Mouse (Mus musculus) midbrain, embryonic 10.5 days (tissue): ENCODE measurements around the gene Igfals. TPM values are rescaled to one million over a fixed set of nuclear protein-coding genes. Genes with fewer than 3 reads are reported as not detected.

Experiments used
- DNase-seq: peaks from one replicate; pipeline ENCODE4 v3.0.0-alpha.2; 2017; ENCODE audit warnings: low spot score
- H3K27ac ChIP-seq: fragments of 300-500 bp; sonication (generic); replicated peaks from 2 replicates; pipeline ENCODE4 v1.5.1; 2016; ENCODE audit warnings: mild to moderate bottlenecking
- H3K27me3 ChIP-seq: fragments of 300-500 bp; sonication (generic); 2 replicates; pipeline ENCODE4 v1.6.1; 2016; ENCODE audit warnings: low read depth, mild to moderate bottlenecking; ENCODE audit not compliant: poor library complexity, severe bottlenecking
- H3K36me3 ChIP-seq: fragments of 300-500 bp; sonication (generic); 2 replicates; pipeline ENCODE4 v1.6.1; 2016; ENCODE audit warnings: mild to moderate bottlenecking, moderate library complexity
- H3K4me1 ChIP-seq: fragments of 300-500 bp; sonication (generic); 2 replicates; pipeline ENCODE4 v1.6.1; 2016
- H3K4me3 ChIP-seq: fragments of 300-500 bp; sonication (generic); 2 replicates; pipeline ENCODE4 v1.5.1; 2016; ENCODE audit warnings: mild to moderate bottlenecking, moderate library complexity
- H3K9me3 ChIP-seq: fragments of 300-500 bp; sonication (generic); replicated peaks from 2 replicates; pipeline ENCODE4 v1.6.1; 2016; ENCODE audit warnings: mild to moderate bottlenecking
- WGBS: fragments of 180-500 bp; shearing (Covaris S2); methylation state at CpG from one replicate; pipeline ENCODE4 v1.1.7; 2016; 5-methylcytosine and 5-hydroxymethylcytosine counted together
- polyA plus RNA-seq: library from polyadenylated mRNA; unstranded; fragments of >200 nt; fragmentation: Nextera tagmentation; extraction: Ambion mirVana; gene quantifications from 2 replicates; pipeline ENCODE4 v1.2.1, GENCODE M21; 2016

Igfals gene
- polyA plus RNA-seq, 1 experiment from 2014 or later: 0.31 TPM

DNA sequence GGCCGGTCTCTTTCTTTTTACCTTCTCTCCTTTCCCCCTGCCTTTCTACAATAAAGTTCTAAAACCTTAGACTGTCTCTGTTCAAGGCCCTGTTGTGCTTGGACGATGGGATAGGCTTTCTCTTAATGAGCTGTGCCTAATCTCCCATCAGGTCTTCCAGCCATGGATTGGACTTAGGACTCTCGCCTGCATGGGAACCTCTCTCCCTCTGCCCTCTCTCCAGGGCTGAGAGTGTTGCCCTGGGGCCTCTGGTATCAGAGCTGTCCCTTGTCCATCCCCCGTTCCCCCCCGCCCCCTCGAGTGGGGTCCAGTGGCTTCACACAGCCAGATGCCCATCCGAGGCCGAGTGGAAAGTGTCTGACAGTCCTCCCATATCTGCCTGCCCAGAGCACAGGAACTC is 9.2 kb downstream of the Igfals start:
- 78% methylated on average over 8 of the region's 8 CpGs for WGBS
- H3K4me3 ChIP-seq: no peak overlapping the region
- H3K36me3 ChIP-seq: no peaks in the 10 kb centered on the region
- H3K27me3 ChIP-seq: no peaks in the 10 kb centered on the region
- H3K9me3 ChIP-seq: no peaks in the 10 kb centered on the region
- no peak overlapping the region for H3K27ac ChIP-seq
- no peak for DNase-seq
- peaks cover 12% of the 10 kb centered on the region for H3K4me1 ChIP-seq

DNA sequence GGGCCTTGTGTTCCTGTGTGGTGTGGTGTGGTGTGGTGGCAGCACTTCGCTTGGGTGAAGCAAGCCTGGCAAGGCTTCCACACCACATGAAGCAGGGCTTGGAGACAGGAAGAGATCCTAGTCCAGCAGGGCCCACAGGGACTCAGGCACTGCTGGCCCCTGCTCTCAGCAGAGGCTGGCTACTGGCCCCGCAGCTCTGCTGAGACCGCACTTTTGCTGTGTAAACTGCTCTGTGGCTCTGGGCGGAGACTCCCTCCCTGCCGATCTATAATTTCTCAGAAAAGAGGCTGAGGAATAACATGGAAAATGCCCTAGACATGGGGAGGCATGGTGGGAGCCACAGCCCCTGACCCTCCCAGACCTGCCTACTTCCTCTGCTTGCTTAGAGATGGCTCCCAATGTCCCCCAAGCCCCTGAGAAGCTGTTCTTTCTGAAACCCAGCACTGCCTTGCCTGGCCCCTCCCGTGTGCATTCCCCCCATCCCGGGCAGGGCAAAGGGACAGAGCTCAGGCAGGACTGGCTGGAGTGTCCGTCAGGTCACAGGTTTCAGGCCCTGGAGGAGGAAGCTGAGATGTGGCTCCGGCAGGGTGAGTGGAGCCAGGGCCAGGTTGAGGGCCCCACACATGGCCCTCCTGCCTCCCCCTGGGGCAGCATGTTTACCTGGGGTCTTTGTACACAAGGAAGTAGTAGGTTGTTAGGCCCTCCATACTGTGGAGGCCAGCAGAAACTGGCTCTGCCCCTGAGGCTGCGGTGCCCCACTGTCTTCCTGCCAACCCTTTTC is 11.7 kb downstream of the Igfals start:
- H3K9me3 ChIP-seq: no peaks in the 10 kb centered on the region
- 0 out of 2 replicates have a peak overlapping the region, but pooled peaks have one; percentile 52 for H3K27ac ChIP-seq
- no peaks in the 10 kb centered on the region for H3K27me3 ChIP-seq
- no peak overlapping the region for H3K4me3 ChIP-seq
- peaks cover 6% of the 10 kb centered on the region for H3K36me3 ChIP-seq
- 66% methylated on average over 10 of the region's 10 CpGs for WGBS
- no peak for DNase-seq
- H3K4me1 ChIP-seq: peaks cover 12% of the 10 kb centered on the region

GRCm38 (mm10) chr17:24878117-24878397 is 12.3 kb downstream of the Igfals start:
- 51% methylated on average over 5 of the region's 5 CpGs for WGBS
- no peaks in the 10 kb centered on the region for H3K9me3 ChIP-seq
- peak overlapping the region; percentile 52; the same call in 1 of the 2 replicates for H3K27ac ChIP-seq
- H3K27me3 ChIP-seq: no peaks in the 10 kb centered on the region
- DNase-seq: no peak
- H3K36me3 ChIP-seq: peaks cover 12% of the 10 kb centered on the region
- H3K4me3 ChIP-seq: no peak overlapping the region
- peaks cover 12% of the 10 kb centered on the region for H3K4me1 ChIP-seq

- 76% methylated on average over 8 of the region's 8 CpGs for WGBS
- H3K4me3 ChIP-seq: no peak overlapping the region
- H3K4me1 ChIP-seq: peaks cover 12% of the 10 kb centered on the region
- no peaks in the 10 kb centered on the region for H3K9me3 ChIP-seq
- peaks cover 16% of the 10 kb centered on the region for H3K36me3 ChIP-seq
- H3K27ac ChIP-seq: peak overlapping the region; percentile 52; the same call in 1 of the 2 replicates
- no peak for DNase-seq
- H3K27me3 ChIP-seq: no peaks in the 10 kb centered on the region
Observed at GRCm38 (mm10) chr17:24878531-24878930, 12.7 kb downstream of the Igfals start.

DNA sequence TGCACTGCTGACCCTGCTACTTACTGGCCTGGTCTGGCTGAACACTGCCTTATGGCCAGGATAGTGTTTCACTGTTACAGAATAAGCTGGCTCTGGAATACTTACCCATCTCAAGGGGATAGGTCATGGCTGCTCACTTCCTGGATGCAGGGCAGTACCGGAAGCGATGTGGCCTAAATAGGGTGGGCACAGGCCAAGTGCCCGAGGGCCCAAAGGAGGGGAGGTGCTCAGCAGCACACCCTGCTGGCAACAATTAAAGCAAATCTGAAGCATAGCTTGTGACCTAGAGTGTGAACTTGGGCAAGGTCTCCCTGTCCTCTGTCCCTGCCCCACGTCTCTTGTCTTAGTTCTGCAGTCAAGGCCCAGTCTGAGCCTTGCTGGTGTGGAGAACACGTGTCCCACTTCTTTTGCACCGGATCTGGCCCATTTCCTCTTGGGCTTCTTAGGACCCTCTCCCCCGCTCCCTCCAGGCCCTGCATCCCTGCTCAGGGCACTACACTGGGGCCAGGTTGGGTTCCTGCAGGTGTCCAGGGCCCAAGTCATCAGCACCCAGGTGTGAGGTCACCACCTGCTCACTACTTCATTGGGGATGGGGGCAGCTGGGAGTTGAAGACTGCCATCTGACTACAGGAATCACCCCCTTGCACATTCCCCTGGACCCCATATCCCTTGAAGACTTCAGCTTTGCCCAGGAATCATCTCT is 16.1 kb downstream of the Igfals start:
- Histone ChIP-seq H3K9me3 (no peaks in the 10 kb centered on the region), H3K27me3 (no peaks in the 10 kb centered on the region), H3K36me3 (peaks cover 28% of the 10 kb centered on the region), H3K4me1 (peaks cover 22% of the 10 kb centered on the region), H3K27ac (0 out of 2 replicates have a peak overlapping the region, but pooled peaks have one; percentile 33), H3K4me3 (no peak overlapping the region)
- 54% methylated on average over 7 of the region's 7 CpGs for WGBS
- peak; percentile 47 for DNase-seq

DNA sequence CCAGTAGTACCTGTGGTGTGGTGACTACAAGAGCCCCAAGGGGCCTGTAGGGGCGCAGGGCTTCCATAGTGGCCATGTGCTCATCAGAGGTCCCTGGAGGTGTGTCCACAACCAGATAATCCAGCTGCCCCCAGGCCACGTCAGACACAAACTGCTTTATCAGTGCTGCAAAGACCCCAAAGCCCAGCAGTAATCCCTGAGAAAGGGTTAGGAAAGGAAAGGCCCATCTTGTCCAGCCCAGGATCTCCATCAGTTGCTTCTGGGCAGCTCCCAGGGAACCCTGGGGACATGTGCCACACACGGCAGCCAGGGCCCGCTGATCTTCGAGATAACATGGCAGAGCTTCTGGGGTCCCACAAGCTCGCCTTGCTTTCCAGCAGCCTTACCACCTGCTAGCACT is 18.6 kb downstream of the Igfals start:
- Histone ChIP-seq H3K4me3 (peak overlapping the region; percentile 72; the same call in 1 of the 2 replicates), H3K36me3 (peaks cover 37% of the 10 kb centered on the region), H3K27ac (no peak overlapping the region), H3K9me3 (no peaks in the 10 kb centered on the region), H3K4me1 (peaks cover 29% of the 10 kb centered on the region), H3K27me3 (no peaks in the 10 kb centered on the region)
- WGBS: 86% methylated on average over 6 of the region's 6 CpGs
- DNase-seq: no peak

GRCm38 (mm10) chr17:24885356-24886133 is 19.7 kb downstream of the Igfals start:
- H3K36me3 ChIP-seq: peaks cover 49% of the 10 kb centered on the region
- peak overlapping the region; percentile 66 for H3K27ac ChIP-seq
- 26% methylated on average over 22 of the region's 22 CpGs for WGBS
- no peak for DNase-seq
- H3K9me3 ChIP-seq: no peaks in the 10 kb centered on the region
- H3K4me3 ChIP-seq: peak overlapping the region; percentile 72
- H3K27me3 ChIP-seq: no peaks in the 10 kb centered on the region
- peaks cover 32% of the 10 kb centered on the region for H3K4me1 ChIP-seq

- H3K27ac ChIP-seq: peak within 1 kb of the TSS; percentile 81
- WGBS: under 1% methylated on average over 69 of the region's 69 CpGs
Observed at GRCm38 (mm10) chr17:24886134-24886931, 20.5 kb downstream of the Igfals start, which contains the start of the genes Nubp2 and Spsb3. Gene Nubp2 (minus strand): TSS chr17:24886349. Gene Spsb3 (plus strand): TSS chr17:24886643.

DNA sequence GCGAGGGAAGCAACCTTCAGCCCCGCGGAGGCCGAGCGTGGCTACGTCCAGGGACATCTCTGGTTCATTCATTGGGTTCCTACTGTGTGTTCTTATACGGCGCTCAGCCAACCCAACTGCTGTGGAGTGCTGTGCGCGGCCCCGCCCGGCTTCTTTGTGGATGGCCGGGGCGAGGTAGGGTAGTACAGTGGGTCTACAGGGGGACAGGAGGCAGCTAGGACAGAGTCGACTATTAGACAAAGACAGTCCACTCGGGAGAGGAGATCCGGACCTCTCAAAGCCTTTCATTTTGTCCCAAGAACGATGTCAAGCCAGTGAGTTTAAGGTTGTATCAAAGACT is 21.1 kb downstream of the Igfals start:
- H3K4me1 ChIP-seq: peaks cover 32% of the 10 kb centered on the region
- DNase-seq: no peak
- peaks cover 62% of the 10 kb centered on the region for H3K36me3 ChIP-seq
- no peaks in the 10 kb centered on the region for H3K27me3 ChIP-seq
- peak overlapping the region; percentile 81 for H3K27ac ChIP-seq
- H3K4me3 ChIP-seq: peak overlapping the region; percentile 72
- H3K9me3 ChIP-seq: no peaks in the 10 kb centered on the region
- 2% methylated on average over 18 of the region's 18 CpGs for WGBS

More at GRCm38 (mm10) chr17:24886134-24886931, 20.5 kb downstream of the Igfals start, which contains the start of the genes Nubp2 and Spsb3:
- H3K9me3 ChIP-seq: no peaks in the 10 kb centered on the region
- no peaks in the 10 kb centered on the region for H3K27me3 ChIP-seq
- DNase-seq: peak; percentile 96
- peak within 1 kb of the TSS; percentile 72 for H3K4me3 ChIP-seq
- H3K4me1 ChIP-seq: peaks cover 32% of the 10 kb centered on the region
- peaks cover 56% of the 10 kb centered on the region for H3K36me3 ChIP-seq

- H3K9me3 ChIP-seq: no peaks in the 10 kb centered on the region
- H3K27me3 ChIP-seq: no peaks in the 10 kb centered on the region
- H3K27ac ChIP-seq: peak overlapping the region; percentile 81
- DNase-seq: no peak
- peaks cover 62% of the 10 kb centered on the region for H3K36me3 ChIP-seq
- H3K4me3 ChIP-seq: peak overlapping the region; percentile 72
- H3K4me1 ChIP-seq: peaks cover 32% of the 10 kb centered on the region
- WGBS: 69% methylated on average over 18 of the region's 18 CpGs
Observed at GRCm38 (mm10) chr17:24887291-24888080, 21.7 kb downstream of the Igfals start.

GRCm38 (mm10) chr17:24888862-24889261 is 23.1 kb downstream of the Igfals start:
- 95% methylated on average over 3 of the region's 3 CpGs for WGBS
- no peaks in the 10 kb centered on the region for H3K27me3 ChIP-seq
- no peak for DNase-seq
- no peak overlapping the region for H3K27ac ChIP-seq
- peaks cover 62% of the 10 kb centered on the region for H3K36me3 ChIP-seq
- H3K9me3 ChIP-seq: no peaks in the 10 kb centered on the region
- peaks cover 37% of the 10 kb centered on the region for H3K4me1 ChIP-seq
- no peak overlapping the region for H3K4me3 ChIP-seq
